Mouse (Mus musculus) heart, postnatal 14 days (tissue): ENCODE data around the gene Pcdh15. TPM values are rescaled to one million over a fixed set of nuclear protein-coding genes. Genes with fewer than 3 reads are reported as not detected.

Source experiments
- DNase-seq, 2 experiments: peaks; one replicate each; pipeline ENCODE4 v3.0.0; 2021 to 2022
- intact Hi-C: fragments of 180-260 bp; cut with DNase I; formaldehyde crosslinking; loops from one replicate; pipeline ENCODE4 v1.15.1; 2025
- total RNA-seq, 2 experiments: library from RNA; stranded (reverse); gene quantifications; 2 replicates each; pipeline ENCODE4 v1.2.3; 2021

The Pcdh15 gene
- total RNA-seq, 2 experiments from 2014 or later, result 0.33 to 0.46 TPM

- intact Hi-C loops, result no loop called here
- no peak for DNase-seq
These were observed 833.0 kb downstream of the Pcdh15 start for GRCm38 (mm10) chr10:73931996-73932679.

- intact Hi-C loops, result no loop called here
- no peak for DNase-seq
These were observed 837.0 kb downstream of the Pcdh15 start for GRCm38 (mm10) chr10:73936121-73936520.

- intact Hi-C loops, result no loop called here
- no peak for DNase-seq
These were observed 839.8 kb downstream of the Pcdh15 start for GRCm38 (mm10) chr10:73938989-73939388.

- intact Hi-C loops, result no loop called here
- DNase-seq, result no peak
These were observed 848.7 kb downstream of the Pcdh15 start for GRCm38 (mm10) chr10:73947799-73948198.

GRCm38 (mm10) chr10:73953362-73953761 is 854.2 kb downstream of the Pcdh15 start:
- intact Hi-C loops, result no loop called here
- DNase-seq, result no peak

- intact Hi-C loops, result no loop called here
- no peak for DNase-seq
These were observed 884.9 kb downstream of the Pcdh15 start for GRCm38 (mm10) chr10:73984057-73984456.

GRCm38 (mm10) chr10:74008836-74009235 is 909.7 kb downstream of the Pcdh15 start:
- intact Hi-C loops, result no loop called here
- no peak for DNase-seq

- DNase-seq, result no peak
- intact Hi-C loops, result no loop called here
These were observed 923.9 kb downstream of the Pcdh15 start for GRCm38 (mm10) chr10:74023091-74023490.

GRCm38 (mm10) chr10:74053059-74053458 is 953.9 kb downstream of the Pcdh15 start:
- DNase-seq, result no peak
- intact Hi-C loops, result no loop called here

- intact Hi-C loops, result no loop called here
- DNase-seq, result no peak
These were observed 987.5 kb downstream of the Pcdh15 start for GRCm38 (mm10) chr10:74086653-74087052.

GRCm38 (mm10) chr10:74098296-74098695 is 999.2 kb downstream of the Pcdh15 start:
- intact Hi-C loops, result no loop called here
- DNase-seq, result no peak

- intact Hi-C loops, result no loop called here
- DNase-seq, result no peak
These were observed 1015.0 kb downstream of the Pcdh15 start for GRCm38 (mm10) chr10:74114107-74114506.

GRCm38 (mm10) chr10:74116817-74117216 is 1017.7 kb downstream of the Pcdh15 start:
- DNase-seq, result no peak
- intact Hi-C loops, result no loop called here

GRCm38 (mm10) chr10:74123421-74123820 is 1024.3 kb downstream of the Pcdh15 start:
- intact Hi-C loops, result no loop called here
- no peak for DNase-seq

GRCm38 (mm10) chr10:74129192-74129591 is 1030.0 kb downstream of the Pcdh15 start:
- intact Hi-C loops, result no loop called here
- no peak for DNase-seq

- intact Hi-C loops, result no loop called here
- DNase-seq, result no peak
These were observed 1030.5 kb downstream of the Pcdh15 start for GRCm38 (mm10) chr10:74129665-74130064.

- no peak for DNase-seq
- intact Hi-C loops, result no loop called here
These were observed 1031.7 kb downstream of the Pcdh15 start for GRCm38 (mm10) chr10:74130805-74131204.

- no peak for DNase-seq
- intact Hi-C loops, result no loop called here
These were observed 1048.8 kb downstream of the Pcdh15 start for GRCm38 (mm10) chr10:74147966-74148365.

- DNase-seq, result no peak
- intact Hi-C loops, result no loop called here
These were observed 1082.8 kb downstream of the Pcdh15 start for GRCm38 (mm10) chr10:74181921-74182320.

- peak in 1 of 2 experiments; percentile 20 for DNase-seq
- intact Hi-C loops, result no loop called here
These were observed 1104.5 kb downstream of the Pcdh15 start for GRCm38 (mm10) chr10:74203650-74204049.

GRCm38 (mm10) chr10:74217268-74217667 is 1118.1 kb downstream of the Pcdh15 start:
- DNase-seq, result no peak
- intact Hi-C loops, result loop anchor here (2.0 kb wide), 1 partner anchor 248 kb away; no protein-coding TSS in a partner anchor

GRCm38 (mm10) chr10:74220439-74220838 is 1121.3 kb downstream of the Pcdh15 start:
- DNase-seq, result no peak
- intact Hi-C loops, result no loop called here
